Mouse (Mus musculus) liver, adult (tissue): ENCODE data around the gene Slc7a8.

Experiments
- GATA4 ChIP-seq: IDR thresholded peaks from 2 replicates; pipeline ENCODE4 v1.6.1; 2014; ENCODE audit warnings: mild to moderate bottlenecking, low read length; ENCODE audit not compliant: insufficient replicate concordance

Slc7a8 gene

DNA sequence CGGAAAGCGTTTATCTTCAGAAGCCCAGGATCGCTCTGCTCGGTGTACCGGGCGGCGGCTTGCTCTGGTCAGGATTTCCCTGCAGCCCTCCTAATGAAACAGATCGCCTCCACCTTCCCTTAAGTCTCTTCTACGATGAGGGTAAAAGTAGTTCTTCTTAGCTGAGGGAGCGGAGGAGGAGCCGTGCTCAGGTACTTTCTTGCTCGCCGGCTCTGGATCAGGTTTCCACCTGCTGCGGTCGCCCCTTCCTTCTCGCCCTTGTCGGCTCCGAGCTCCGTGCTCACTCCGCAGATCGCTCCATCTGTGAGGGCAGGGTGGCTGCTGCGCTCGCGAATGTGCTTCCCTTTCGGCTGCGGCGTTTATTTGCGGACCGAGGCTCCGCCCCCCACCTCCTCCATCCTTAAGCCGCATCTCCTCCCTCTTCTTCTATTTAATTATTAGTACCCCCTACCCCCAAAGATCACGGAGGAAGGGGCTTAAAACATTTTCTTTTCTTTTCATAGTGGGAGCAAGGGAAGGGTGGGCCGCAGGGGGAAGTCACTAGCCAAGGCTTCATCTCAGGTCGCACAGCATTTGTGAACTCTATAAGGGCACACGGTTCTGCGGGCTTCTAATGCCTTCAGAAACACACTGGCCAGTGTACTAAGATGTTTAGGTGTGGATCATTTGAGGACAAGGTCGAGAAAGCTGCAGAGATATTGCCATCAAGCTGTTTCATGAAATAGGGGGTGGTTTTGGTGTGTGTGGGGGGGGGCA lies at the start of gene Slc7a8:
Gene Slc7a8, minus strand, starts transcription at position 337 of the 756 bp plus-strand sequence.
- TF ChIP-seq GATA4 = no peak

- no peak for TF ChIP-seq GATA4
Measured at GRCm38 (mm10) chr14:54823716-54824115, 42.0 kb upstream of the Slc7a8 start.

- TF ChIP-seq GATA4 = no peak
Measured at GRCm38 (mm10) chr14:54822301-54822700, 40.6 kb upstream of the Slc7a8 start.

- TF ChIP-seq GATA4 = no peak
Measured at GRCm38 (mm10) chr14:54817791-54818190, 36.0 kb upstream of the Slc7a8 start.

DNA sequence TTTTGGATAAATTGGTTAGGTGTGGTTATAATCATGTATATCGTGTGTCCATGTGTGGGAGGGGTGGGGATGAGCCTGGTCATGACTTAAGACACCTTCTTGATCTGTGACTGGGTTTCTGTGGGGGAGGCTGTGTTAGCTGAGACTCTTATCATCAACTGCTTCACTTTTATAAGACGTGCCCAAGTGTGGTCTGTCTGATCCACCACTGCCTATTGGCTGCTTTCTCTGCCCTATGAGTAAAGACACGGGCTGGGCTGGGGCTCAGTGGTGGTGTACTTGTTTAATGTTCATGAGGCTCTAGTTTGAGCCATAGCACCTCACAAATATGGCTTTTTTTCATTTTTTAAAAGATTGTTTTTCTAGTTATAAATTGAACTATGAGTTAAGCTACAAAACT lies 34.0 kb upstream of the Slc7a8 start:
- TF ChIP-seq GATA4 = no peak

- TF ChIP-seq GATA4 = no peak
Measured at GRCm38 (mm10) chr14:54813991-54814390, 32.2 kb upstream of the Slc7a8 start, which contains the start of gene Rnf212b. Gene Rnf212b (plus strand): TSS chr14:54814141.

GRCm38 (mm10) chr14:54809668-54810033 lies 27.9 kb upstream of the Slc7a8 start:
- TF ChIP-seq GATA4 = no peak

DNA sequence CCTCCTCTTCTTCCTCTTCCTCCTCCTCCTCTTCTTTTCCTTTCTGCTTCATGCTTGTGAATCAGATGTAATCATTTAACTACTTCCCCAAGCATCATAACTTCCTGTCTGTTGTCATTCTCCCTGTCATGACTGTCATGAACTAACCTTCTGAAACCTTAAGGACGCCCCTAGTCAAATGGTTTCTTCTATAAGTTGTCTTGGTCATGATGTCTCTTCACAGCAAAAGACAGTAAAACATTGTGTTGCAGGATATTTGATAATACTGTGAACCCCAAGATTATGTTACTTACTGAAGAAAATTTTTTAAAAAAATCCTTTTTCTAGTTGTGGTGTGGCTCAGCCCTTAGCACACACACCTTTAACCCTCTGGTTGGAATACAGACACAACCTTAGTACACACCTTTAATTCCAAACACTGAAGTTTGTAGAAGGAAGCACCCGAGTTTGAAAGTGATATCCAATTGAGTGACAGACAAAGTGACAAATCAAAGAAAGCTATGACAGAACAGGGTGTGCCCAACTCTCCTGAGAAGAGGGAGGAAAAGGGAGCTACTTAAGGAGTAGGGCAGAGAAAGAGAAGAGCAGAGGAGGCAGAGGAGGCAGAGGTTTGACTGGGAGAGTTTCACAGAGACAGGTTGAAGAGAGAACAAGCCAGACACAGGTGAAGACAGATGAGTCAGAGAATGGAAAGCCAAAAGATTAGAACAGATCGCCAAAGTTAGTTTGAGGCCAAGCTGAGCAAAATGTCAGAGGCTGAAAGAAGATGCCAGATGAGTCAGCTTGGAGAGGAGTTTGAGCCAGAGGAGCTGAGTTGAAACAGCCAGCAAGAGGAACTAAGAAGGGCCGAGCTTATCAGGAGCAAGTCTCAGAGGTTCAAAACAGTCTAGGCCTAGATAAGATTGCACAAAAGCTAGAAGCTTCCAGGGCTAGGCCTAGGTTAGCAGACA lies 27.2 kb upstream of the Slc7a8 start:
- no peak for TF ChIP-seq GATA4

DNA sequence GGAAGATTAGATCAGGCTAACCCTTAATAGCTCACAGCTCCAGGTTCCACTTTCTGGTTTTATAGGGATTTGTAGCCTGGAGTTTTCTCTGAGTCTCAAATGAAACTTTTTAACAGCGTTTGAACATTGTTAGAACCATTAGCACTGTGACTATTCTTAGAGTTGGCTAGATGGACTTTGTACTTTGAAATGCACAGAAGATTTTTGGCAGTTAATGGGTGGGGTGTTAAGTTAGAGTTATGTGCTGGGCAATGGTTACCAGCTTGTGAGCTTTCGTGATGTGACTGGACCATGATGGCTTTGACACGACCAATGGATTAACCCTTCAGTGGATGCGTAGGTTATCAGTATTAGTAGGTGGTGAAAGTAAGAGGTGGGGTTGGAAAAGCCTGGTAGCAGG lies 24.4 kb upstream of the Slc7a8 start:
- TF ChIP-seq GATA4 = no peak

DNA sequence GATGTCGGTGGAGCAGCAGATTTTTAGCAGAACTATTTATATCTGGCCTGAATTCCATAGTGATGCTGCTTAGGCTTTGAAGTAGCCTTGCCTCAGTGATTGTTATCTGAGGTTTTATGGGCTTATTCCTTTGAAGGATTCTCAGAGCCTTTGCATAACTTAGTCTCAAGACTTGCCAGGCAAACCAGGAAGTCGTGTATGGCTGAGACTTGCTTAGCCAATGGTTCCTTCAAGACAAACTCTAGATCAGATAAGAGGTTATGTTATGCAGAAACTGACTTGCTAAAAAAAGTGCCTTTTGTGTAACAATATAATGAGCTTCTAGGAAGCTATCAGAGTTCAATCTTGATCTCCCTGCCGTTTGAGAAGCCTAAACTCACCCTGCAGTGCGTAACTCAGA lies 20.7 kb upstream of the Slc7a8 start:
- no peak for TF ChIP-seq GATA4

DNA sequence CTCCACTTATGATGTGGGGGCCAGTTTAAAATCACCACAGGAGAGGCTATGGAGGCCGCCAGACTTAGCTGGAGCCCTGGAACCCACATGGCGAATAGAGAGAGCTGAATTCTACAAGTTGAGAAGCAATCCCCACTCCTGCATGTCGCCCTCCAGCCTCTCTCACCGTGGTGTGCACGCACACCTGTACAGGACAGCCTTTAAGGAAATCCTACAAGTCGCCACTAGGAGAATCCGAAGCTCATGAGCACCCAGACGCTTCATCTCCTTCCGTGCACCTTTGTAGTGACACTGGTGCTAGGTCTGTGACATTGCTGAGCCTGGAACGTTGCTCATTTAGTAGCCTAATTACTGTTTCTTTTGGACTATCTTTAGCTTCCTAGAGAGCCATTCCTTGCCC lies 17.9 kb upstream of the Slc7a8 start:
- no peak for TF ChIP-seq GATA4

DNA sequence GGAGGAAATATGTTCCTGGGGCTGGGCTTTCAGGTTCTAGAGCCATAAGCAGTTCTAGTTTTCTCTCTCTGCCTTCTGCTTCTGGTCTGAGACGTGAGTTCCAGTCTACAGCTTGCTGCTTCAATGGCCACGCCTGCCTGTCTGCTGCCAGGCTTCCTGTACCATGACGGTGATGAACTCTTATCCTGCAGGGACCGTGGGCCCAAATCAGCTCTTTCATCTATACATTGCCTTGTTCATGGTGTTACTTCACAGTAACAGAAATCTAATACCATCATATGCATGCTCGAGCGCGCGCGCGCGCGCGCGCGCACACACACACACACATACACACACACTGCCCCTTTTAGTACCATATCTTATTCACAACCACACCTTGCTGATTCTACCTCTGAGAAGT lies 15.0 kb upstream of the Slc7a8 start:
- TF ChIP-seq GATA4 = no peak

DNA sequence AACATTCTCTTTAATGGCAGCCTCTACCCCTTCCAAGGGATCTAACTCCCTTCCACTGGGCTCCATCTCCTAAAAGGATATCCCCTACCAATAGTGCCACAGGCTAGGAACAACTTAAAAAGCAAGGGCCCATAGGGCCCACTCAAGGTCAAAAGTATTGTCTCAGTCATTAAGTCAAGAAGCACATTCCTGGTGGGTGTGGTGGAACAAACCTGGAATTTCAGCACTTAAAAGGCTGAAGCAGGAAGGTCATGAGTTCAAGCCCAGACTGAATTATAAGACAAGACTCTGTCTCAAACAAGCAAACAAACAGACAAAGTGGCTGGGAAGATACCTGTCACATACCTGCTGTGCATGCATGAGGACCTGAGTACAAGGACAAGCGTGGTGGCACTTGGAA lies 14.2 kb upstream of the Slc7a8 start:
- TF ChIP-seq GATA4 = no peak

DNA sequence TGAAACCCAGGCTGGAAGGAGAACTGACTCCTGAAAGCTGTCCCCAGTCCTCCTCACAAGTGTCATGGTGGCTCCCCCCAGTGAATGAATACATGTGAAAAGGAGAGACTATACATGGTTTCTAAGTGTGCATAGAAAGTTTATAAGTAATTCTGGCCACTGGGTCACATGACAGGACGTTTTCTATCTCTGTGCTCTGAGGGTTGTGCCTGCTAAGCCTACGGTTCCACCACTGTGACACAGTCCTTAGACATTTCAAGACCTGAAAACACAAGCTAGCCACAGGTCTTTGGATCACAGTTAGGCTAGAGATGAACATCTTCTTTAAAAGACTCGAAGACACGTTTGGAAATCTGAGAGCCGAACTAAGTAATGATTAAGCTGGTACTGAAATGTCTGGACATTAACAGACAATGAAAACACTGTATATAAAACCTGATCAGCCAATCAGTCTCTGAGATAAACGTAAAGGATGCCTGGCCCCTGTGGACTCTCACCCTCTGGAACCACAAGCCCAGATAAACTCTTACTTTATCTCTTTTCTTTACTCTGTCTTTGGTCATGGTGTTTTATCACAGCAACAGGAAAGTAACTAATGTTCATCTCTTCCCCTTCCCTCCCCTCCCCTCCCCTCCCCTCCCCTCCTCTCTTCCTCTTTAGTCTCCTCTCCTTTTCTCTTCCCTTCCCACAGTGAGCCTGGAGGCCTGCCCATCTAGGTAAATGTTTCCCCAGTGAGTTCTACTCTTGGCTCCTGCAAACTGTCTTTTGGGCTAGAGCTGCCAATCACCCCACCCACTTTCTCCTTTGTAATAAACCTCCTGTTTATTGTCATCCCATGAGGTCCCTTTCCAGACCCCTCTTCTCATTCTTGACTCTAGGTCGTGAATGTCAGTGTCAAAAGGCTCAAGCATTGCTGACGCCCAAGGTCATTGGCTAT lies 12.4 kb upstream of the Slc7a8 start:
- TF ChIP-seq GATA4 = no peak

GRCm38 (mm10) chr14:54793351-54793750 lies 11.6 kb upstream of the Slc7a8 start:
- TF ChIP-seq GATA4 = no peak
